Mouse (Mus musculus): ENCODE results near the gene Mrnip. TPM values are rescaled to one million over a fixed set of nuclear protein-coding genes. Genes with fewer than 3 reads are reported as not detected.
"Not testable (repeated sequence)": the region's sequence is repeated elsewhere in the genome, so short reads cannot be mapped to it uniquely, and the experiment has no call there.

Mrnip gene
- 19.3 and 20.0 TPM in 2 replicates for polyA plus RNA-seq (2015; fragmentation: Nextera tagmentation; extraction: Ambion mirVana)

DNA sequence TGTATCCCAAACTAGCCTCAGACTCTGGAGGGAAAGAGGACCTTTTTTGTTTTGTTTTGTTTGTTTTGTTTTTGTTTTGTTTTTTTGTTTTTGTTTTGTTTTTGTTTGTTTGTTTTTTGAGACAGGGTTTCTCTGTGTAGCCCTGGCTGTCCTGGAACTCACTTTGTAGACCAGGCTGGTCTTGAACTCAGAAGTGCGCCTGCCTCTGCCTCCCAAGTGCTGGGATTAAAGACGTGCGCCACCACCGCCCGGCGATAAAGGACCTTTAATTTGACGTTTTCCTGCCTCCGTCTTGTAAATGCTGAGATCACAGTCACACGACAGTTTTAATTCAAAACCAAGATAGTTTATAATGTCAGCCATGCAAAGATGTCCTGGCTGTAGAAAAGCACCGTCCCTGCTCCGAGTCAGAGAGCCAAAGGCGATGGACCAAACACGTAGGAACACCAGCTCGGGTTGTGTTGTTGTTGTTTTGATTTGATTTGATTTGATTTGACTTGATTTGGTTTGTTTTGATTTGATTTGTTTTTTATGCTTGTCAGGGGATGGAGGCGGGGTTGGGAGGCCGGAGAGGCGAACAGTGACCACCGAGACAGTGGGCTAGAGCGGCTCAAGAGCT is at the start of gene Mrnip:
Mrnip (plus strand) TSS at position 334 of the 619 bp plus-strand sequence.
- Histone ChIP-seq H3K4me1 (peaks cover 14% of the 10 kb centered on the region), H3K9ac (peak within 1 kb of the TSS; percentile 68), H3K4me3 (replicated peaks) (peak within 1 kb of the TSS; percentile 68), H3K27ac (peak within 1 kb of the TSS; percentile 67), H3K4me2 (peak within 1 kb of the TSS; percentile 80), H3K36me3 (peaks cover 46% of the 10 kb centered on the region)
- not testable (repeated sequence) for H3K27me3 ChIP-seq; H3K9me3 ChIP-seq (replicated peaks)
- 6% methylated on average over 19 of the region's 19 CpGs for WGBS
- ATAC-seq (replicated peaks; ENCODE audit: low FRiP score): peak; percentile 12

GRCm38 (mm10) chr11:50127781-50128180 is 46.5 kb upstream of the Mrnip start:
- no peak for ATAC-seq (replicated peaks; ENCODE audit: low FRiP score)
- H3K36me3 ChIP-seq: no peaks in the 10 kb centered on the region
- peak overlapping the region; percentile 18; the same call in 1 of the 2 replicates for H3K4me3 ChIP-seq (replicated peaks)
- no peaks in the 10 kb centered on the region for H3K27me3 ChIP-seq
- no peaks in the 10 kb centered on the region for H3K9me3 ChIP-seq (replicated peaks)
- WGBS: 5% methylated on average over 10 of the region's 10 CpGs
- no peak overlapping the region for H3K27ac ChIP-seq
- H3K9ac ChIP-seq: no peak overlapping the region
- peak overlapping the region; percentile 57 for H3K4me2 ChIP-seq
- H3K4me1 ChIP-seq: peaks cover 22% of the 10 kb centered on the region

DNA sequence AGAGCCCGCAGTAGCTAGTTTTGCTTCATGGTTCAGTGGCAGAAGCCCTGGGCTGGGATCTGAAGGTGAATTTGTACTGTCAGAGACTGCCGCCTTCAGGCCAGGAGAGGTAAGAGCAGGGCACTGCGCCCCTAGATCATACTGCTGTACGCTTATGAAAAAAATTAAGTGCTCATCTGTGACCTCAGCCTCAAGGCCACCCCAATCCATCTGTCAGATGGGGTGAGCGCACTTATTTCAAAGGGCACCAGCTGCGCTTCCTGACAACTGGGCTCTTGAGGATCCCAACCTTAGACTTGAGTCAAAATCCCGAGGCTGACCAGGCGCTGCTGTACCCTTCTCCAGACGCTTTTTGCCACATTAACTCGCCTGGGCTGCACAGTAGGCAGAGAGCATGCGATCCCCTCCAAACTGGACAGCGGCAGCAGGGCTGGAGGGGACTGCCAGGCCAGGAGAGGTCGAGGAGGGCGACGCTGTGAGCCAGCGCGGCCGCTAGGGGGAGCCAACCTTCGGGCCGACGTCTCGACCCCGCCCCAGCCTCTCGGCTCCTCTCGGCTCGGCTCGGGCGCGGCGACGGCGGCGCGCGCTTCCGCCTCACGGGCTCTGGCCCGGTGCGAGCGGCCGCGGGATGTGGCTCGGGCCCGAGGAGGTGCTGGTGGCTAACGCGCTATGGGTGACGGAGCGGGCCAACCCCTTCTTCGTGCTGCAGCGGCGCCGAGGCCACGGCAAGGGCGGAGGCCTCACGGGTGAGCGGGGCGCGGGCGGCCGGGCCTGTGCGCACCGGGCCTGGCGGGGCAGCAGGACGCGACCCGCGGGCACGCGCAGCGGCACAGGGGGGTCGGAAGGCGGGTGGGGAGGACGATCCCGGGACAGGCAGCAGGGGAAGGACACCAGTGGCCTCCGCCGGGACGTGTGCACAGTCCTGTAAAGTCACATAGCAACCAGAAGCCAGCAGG is 43.2 kb upstream of the Mrnip start, which contains the start of gene Tbc1d9b:
Tbc1d9b (plus strand) TSS at position 586 of the 956 bp plus-strand sequence.
- Histone ChIP-seq H3K36me3 (peaks cover 5% of the 10 kb centered on the region), H3K27ac (peak within 1 kb of the TSS; percentile 84), H3K9me3 (replicated peaks) (no peaks in the 10 kb centered on the region), H3K4me3 (replicated peaks) (peak within 1 kb of the TSS; percentile 85), H3K27me3 (no peaks in the 10 kb centered on the region), H3K4me1 (peaks cover 22% of the 10 kb centered on the region), H3K9ac (peak within 1 kb of the TSS; percentile 98), H3K4me2 (peak within 1 kb of the TSS; percentile 74)
- under 1% methylated on average over 71 of the region's 77 CpGs for WGBS
- peak; percentile 93 for ATAC-seq (replicated peaks; ENCODE audit: low FRiP score)

- ATAC-seq (replicated peaks; ENCODE audit: low FRiP score): 0 out of 2 replicates have a peak, but pooled peaks have one; percentile 3
- H3K36me3 ChIP-seq: peaks cover 12% of the 10 kb centered on the region
- H3K4me1 ChIP-seq: peaks cover 22% of the 10 kb centered on the region
- H3K27ac ChIP-seq: peak overlapping the region; percentile 84
- peak overlapping the region; percentile 85 for H3K4me3 ChIP-seq (replicated peaks)
- H3K4me2 ChIP-seq: peak overlapping the region; percentile 74
- 19% methylated on average over 10 of the region's 10 CpGs for WGBS
- H3K27me3 ChIP-seq: no peaks in the 10 kb centered on the region
- no peaks in the 10 kb centered on the region for H3K9me3 ChIP-seq (replicated peaks)
- H3K9ac ChIP-seq: peak overlapping the region; percentile 98
These were observed 42.4 kb upstream of the Mrnip start for GRCm38 (mm10) chr11:50131801-50132201.

DNA sequence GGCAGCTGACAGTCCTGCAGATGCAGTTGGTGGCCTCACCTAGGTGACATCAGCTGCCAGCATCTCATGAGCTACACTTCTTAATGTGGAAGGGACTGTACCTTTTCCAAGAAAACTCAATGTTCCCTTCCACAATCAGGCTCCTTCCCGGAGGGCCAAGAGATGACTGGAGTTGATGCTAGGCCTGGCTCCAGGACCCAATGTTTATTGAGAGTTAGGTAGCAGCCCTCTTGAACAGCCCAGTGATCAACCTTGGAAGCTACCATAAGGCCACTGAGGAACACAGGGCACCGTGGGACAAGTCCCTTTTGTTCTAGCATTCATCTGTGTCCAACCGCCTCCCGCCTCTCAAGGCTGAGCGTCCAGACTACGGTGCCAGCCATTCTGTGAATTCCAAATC is 42.0 kb upstream of the Mrnip start:
- 86% methylated on average over 6 of the region's 6 CpGs for WGBS
- no peak for ATAC-seq (replicated peaks; ENCODE audit: low FRiP score)
- no peaks in the 10 kb centered on the region for H3K9me3 ChIP-seq (replicated peaks)

DNA sequence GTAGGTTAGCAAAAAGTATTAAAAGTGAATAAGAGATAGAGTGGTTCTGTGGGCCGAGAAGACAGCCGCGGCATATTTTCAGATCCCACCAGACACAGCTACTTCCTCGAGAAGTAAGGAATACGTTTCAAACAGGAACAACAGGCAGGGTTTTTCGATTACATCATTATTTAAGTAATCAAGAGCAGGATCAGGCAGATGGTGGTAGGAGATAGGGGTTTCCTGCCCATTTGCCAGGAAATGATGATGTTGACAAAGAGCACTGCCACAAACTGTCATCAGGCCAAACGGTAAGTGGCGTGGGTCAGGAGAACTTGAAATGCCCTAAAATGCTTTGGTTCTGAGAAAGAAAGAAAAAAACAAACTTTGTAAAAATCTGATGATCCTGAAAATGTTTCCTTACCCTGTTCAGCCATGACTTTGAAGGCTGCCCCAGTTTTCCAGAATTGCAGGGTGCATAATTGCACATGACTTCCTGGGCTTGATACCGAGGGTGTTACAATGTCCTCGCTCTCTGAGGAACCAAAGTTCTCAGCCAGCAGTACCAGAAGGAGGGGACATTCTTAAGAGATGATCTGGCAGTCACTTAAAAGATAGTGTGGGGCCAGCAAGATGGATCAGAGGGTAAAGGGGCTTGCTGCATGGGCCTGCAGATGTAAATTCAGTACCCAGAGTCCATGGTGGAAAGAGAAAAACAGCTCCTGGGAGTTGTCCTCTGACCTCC is 39.9 kb upstream of the Mrnip start:
- WGBS: 69% methylated on average over 10 of the region's 10 CpGs
- H3K4me1 ChIP-seq: peaks cover 19% of the 10 kb centered on the region
- H3K4me3 ChIP-seq (replicated peaks): no peak overlapping the region
- H3K36me3 ChIP-seq: peaks cover 37% of the 10 kb centered on the region
- H3K9ac ChIP-seq: no peak overlapping the region
- no peak for ATAC-seq (replicated peaks; ENCODE audit: low FRiP score)
- H3K27me3 ChIP-seq: no peaks in the 10 kb centered on the region
- peak overlapping the region; percentile 37; the same call in 1 of the 2 replicates for H3K27ac ChIP-seq
- no peaks in the 10 kb centered on the region for H3K9me3 ChIP-seq (replicated peaks)
- H3K4me2 ChIP-seq: no peak overlapping the region

More for the DNA sequence above, 42.0 kb upstream of the Mrnip start:
- Histone ChIP-seq H3K4me1 (peaks cover 22% of the 10 kb centered on the region), H3K4me3 (replicated peaks) (peak overlapping the region; percentile 85), H3K36me3 (peaks cover 17% of the 10 kb centered on the region), H3K9ac (peak overlapping the region; percentile 98), H3K4me2 (peak overlapping the region; percentile 74), H3K27me3 (no peaks in the 10 kb centered on the region), H3K27ac (peak overlapping the region; percentile 84)

GRCm38 (mm10) chr11:50138206-50138822 is 35.9 kb upstream of the Mrnip start:
- Histone ChIP-seq H3K9ac (no peak overlapping the region), H3K9me3 (replicated peaks) (no peaks in the 10 kb centered on the region), H3K27me3 (no peaks in the 10 kb centered on the region), H3K27ac (no peak overlapping the region), H3K4me3 (replicated peaks) (no peak overlapping the region), H3K4me2 (no peak overlapping the region), H3K4me1 (no peaks in the 10 kb centered on the region), H3K36me3 (peaks cover 76% of the 10 kb centered on the region)
- WGBS: 71% methylated on average over 10 of the region's 10 CpGs
- no peak for ATAC-seq (replicated peaks; ENCODE audit: low FRiP score)

- no peak overlapping the region for H3K27ac ChIP-seq
- H3K9me3 ChIP-seq (replicated peaks): no peaks in the 10 kb centered on the region
- no peaks in the 10 kb centered on the region for H3K4me1 ChIP-seq
- no peak overlapping the region for H3K4me2 ChIP-seq
- H3K36me3 ChIP-seq: peaks cover 86% of the 10 kb centered on the region
- no peaks in the 10 kb centered on the region for H3K27me3 ChIP-seq
- WGBS: 78% methylated on average over 7 of the region's 7 CpGs
- H3K9ac ChIP-seq: no peak overlapping the region
- peak; percentile 29; the same call in 1 of the 2 replicates for ATAC-seq (replicated peaks; ENCODE audit: low FRiP score)
- no peak overlapping the region for H3K4me3 ChIP-seq (replicated peaks)
These were observed 34.7 kb upstream of the Mrnip start for GRCm38 (mm10) chr11:50139571-50139970.

GRCm38 (mm10) chr11:50145529-50145928 is 28.7 kb upstream of the Mrnip start:
- Histone ChIP-seq H3K36me3 (peaks cover 94% of the 10 kb centered on the region), H3K9me3 (replicated peaks) (no peaks in the 10 kb centered on the region), H3K4me3 (replicated peaks) (no peak overlapping the region), H3K4me2 (no peak overlapping the region), H3K9ac (no peak overlapping the region), H3K4me1 (no peaks in the 10 kb centered on the region), H3K27me3 (no peaks in the 10 kb centered on the region), H3K27ac (no peak overlapping the region)
- WGBS: 85% methylated on average over 3 of the region's 3 CpGs
- ATAC-seq (replicated peaks; ENCODE audit: low FRiP score): no peak

DNA sequence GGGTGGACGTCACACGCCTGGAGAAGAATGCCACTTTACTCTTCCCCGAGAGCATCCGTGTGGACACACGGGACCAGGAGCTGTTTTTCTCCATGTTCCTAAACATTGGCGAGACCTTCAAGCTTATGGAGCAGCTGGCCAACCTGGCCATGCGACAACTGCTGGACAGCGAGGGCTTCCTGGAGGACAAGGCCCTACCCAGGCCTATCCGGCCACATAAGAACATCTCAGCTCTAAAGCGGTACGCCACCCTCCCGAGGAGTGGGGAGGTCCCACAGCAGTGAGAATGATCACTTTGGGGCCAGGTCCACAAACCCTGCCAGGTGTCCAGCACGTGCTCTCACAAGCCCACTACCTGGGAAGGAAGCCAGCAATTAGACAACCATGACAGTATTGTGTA is 28.1 kb upstream of the Mrnip start:
- no peak overlapping the region for H3K27ac ChIP-seq
- peaks cover 94% of the 10 kb centered on the region for H3K36me3 ChIP-seq
- 91% methylated on average over 13 of the region's 13 CpGs for WGBS
- no peak overlapping the region for H3K4me3 ChIP-seq (replicated peaks)
- no peak overlapping the region for H3K4me2 ChIP-seq
- H3K27me3 ChIP-seq: no peaks in the 10 kb centered on the region
- H3K9ac ChIP-seq: no peak overlapping the region
- no peaks in the 10 kb centered on the region for H3K4me1 ChIP-seq
- H3K9me3 ChIP-seq (replicated peaks): no peaks in the 10 kb centered on the region
- no peak for ATAC-seq (replicated peaks; ENCODE audit: low FRiP score)

DNA sequence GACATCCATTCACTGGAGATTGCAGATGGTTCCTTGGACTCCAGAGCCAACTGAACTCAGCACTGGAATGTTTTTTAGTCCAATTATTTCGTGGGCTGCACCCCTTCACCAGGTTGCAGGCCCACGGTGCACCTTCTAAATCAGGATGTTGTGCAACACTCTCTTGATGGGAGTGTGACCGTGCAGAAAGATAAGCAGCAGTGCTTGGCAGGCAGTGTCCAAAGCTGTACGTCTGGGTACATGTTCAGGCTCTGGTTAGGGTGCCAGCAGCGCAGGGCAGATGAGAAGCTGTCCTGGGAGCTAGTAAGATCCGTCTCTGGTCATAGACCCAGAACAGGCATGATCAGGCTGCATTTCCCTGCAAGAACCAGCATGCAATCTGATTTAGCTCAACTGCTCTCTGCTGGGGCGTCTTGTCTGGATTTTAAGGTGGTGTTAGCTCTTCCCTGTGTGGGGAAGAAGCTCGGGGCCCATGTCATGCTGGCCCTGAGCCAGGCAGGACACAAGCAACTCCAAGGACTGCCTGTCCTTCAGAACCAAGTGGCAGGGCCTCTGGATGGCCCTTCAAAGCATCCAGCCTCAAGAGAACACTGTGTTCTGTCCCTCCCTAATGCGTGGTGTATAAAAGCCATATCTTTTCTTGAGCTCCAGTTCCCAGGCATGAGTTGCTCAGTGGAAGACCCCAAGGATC is 26.8 kb upstream of the Mrnip start:
- WGBS: 86% methylated on average over 9 of the region's 9 CpGs

More for the DNA sequence above, 26.8 kb upstream of the Mrnip start:
- H3K9ac ChIP-seq: no peak overlapping the region
- H3K4me1 ChIP-seq: no peaks in the 10 kb centered on the region
- H3K36me3 ChIP-seq: peaks cover 94% of the 10 kb centered on the region
- H3K27me3 ChIP-seq: no peaks in the 10 kb centered on the region
- H3K4me2 ChIP-seq: no peak overlapping the region
- H3K4me3 ChIP-seq (replicated peaks): no peak overlapping the region
- no peak overlapping the region for H3K27ac ChIP-seq
- ATAC-seq (replicated peaks; ENCODE audit: low FRiP score): no peak
- no peaks in the 10 kb centered on the region for H3K9me3 ChIP-seq (replicated peaks)

Measured in kidney, embryonic 15.5 days (tissue).